ENCODE assay signal across 8 mouse cellular contexts in genomic region chr2:92904307-92904859, GRCm38 (mm10). TPM values are rescaled to one million over a fixed set of nuclear protein-coding genes. Genes with fewer than 3 reads are reported as not detected.
A peak's percentile ranks its signal among the peaks of the same experiment; 100 is the strongest.
DNase-seq lines count a peak whose midpoint lies in the region; ATAC-seq and TF ChIP-seq lines count a peak whose summit lies in the region.

No protein-coding gene starts in this region.

- H3K9me3 ChIP-seq in forebrain, embryonic 13.5 days (replicated peaks), result no peaks in the 10 kb centered on the region
- H3K9me3 ChIP-seq in megakaryocyte, embryonic 14.5 days, result peaks cover 11% of the 10 kb centered on the region
- no peaks in the 10 kb centered on the region for H3K9me3 ChIP-seq in stomach, postnatal 0 days (ENCODE audit: control insufficient read depth, low read length)

- no peak overlapping the region for H3K4me2 ChIP-seq in forebrain, embryonic 13.5 days
- H3K4me2 ChIP-seq in stomach, postnatal 0 days (replicated peaks; ENCODE audit: low read depth), result no peak overlapping the region

- H3K4me1 ChIP-seq in forebrain, embryonic 13.5 days, result no peaks in the 10 kb centered on the region
- peaks cover 57% of the 10 kb centered on the region for H3K4me1 ChIP-seq in megakaryocyte, embryonic 14.5 days
- no peaks in the 10 kb centered on the region for H3K4me1 ChIP-seq in stomach, postnatal 0 days (replicated peaks; ENCODE audit: control insufficient read depth, insufficient read depth)

- H3K4me3 ChIP-seq in forebrain, embryonic 13.5 days, result no peak overlapping the region
- H3K4me3 ChIP-seq in megakaryocyte, embryonic 14.5 days (replicated peaks), result peak overlapping the region; percentile 38
- H3K4me3 ChIP-seq in stomach, postnatal 0 days (ENCODE audit: low read depth, low read length), result no peak overlapping the region

- DNase-seq in cerebellum, adult 11 months, result peak; percentile 41
- no peak for DNase-seq in cerebellum, adult 11-12 months
- DNase-seq in 3T3-L1 (ENCODE audit: low read depth, low spot score), result peak; percentile 81
- DNase-seq in c-Kit-negative CD71-positive TER-119-positive erythroid progenitor cells, embryonic 14.5 days (ENCODE audit: low read depth, low spot score), result peak; percentile 21
- peak; percentile 68 for DNase-seq in kidney, postnatal 10 days
- no peak for DNase-seq in stomach, postnatal 0 days (ENCODE audit: low spot score)

- peak; percentile 88 for TF ChIP-seq CTCF in stomach, postnatal 0 days (IDR thresholded peaks at IDR 0.05; ENCODE audit: low read depth)

- no peak for TF ChIP-seq EP300 in stomach, postnatal 0 days (optimal IDR thresholded peaks at IDR 0.05)

- 28% methylated on average over 8 of the region's 8 CpGs for WGBS in forebrain, embryonic 13.5 days
- 20% methylated on average over 8 of the region's 8 CpGs for WGBS in stomach, postnatal 0 days

- H3K9ac ChIP-seq in forebrain, embryonic 13.5 days, result no peak overlapping the region
- H3K9ac ChIP-seq in stomach, postnatal 0 days (ENCODE audit: low read length), result no peak overlapping the region

- H3K27ac ChIP-seq in forebrain, embryonic 13.5 days, result no peak overlapping the region
- H3K27ac ChIP-seq in stomach, postnatal 0 days (replicated peaks), result no peak overlapping the region

- H3K27me3 ChIP-seq in forebrain, embryonic 13.5 days, result no peaks in the 10 kb centered on the region
- H3K27me3 ChIP-seq in megakaryocyte, embryonic 14.5 days (replicated peaks), result peaks cover 33% of the 10 kb centered on the region
- H3K27me3 ChIP-seq in stomach, postnatal 0 days (ENCODE audit: control insufficient read depth, insufficient read depth, low read length), result no peaks in the 10 kb centered on the region

- no peaks in the 10 kb centered on the region for H3K36me3 ChIP-seq in forebrain, embryonic 13.5 days (ENCODE audit: poor library complexity, severe bottlenecking)
- H3K36me3 ChIP-seq in megakaryocyte, embryonic 14.5 days (replicated peaks; ENCODE audit: low read length), result no peaks in the 10 kb centered on the region
- no peaks in the 10 kb centered on the region for H3K36me3 ChIP-seq in stomach, postnatal 0 days (ENCODE audit: control insufficient read depth, insufficient read depth, low read length)

- ATAC-seq in forebrain, embryonic 13.5 days, result peak; percentile 59
- ATAC-seq in stomach, postnatal 0 days (ENCODE audit: low FRiP score, low TSS enrichment), result no peak

RNA-seq across cellular contexts. Expression of gene Syt13, which starts 10.5 kb away (rescaled TPM):
- polyA plus RNA-seq in forebrain, embryonic 13.5 days (2015; fragmentation: Nextera tagmentation; extraction: Ambion mirVana), result 18.5 and 37.1 TPM in 2 replicates
- polyA plus RNA-seq in megakaryocyte, embryonic 14.5 days (2012; ENCODE audit: insufficient read depth, low replicate concordance), result 39.6 and 41.0 TPM in 2 replicates
- 4.1 and 5.0 TPM in 2 replicates for polyA plus RNA-seq in stomach, postnatal 0 days (2015; fragmentation: Nextera tagmentation; extraction: Ambion mirVana)

Comparison
In these comparisons a context has a peak if more than half of its experiments do, and no peak if none do; other contexts are left out.
1. DNase-seq: peak in cerebellum, adult 11 months (single experiment), 3T3-L1 (single experiment), c-Kit-negative CD71-positive TER-119-positive erythroid progenitor cells, embryonic 14.5 days (single experiment) and kidney, postnatal 10 days (single experiment); none in cerebellum, adult 11-12 months (single experiment) and stomach, postnatal 0 days (single experiment).